Mouse (Mus musculus) heart, embryonic 15.5 days (tissue): ENCODE data around the gene Ccdc142. TPM values are rescaled to one million over a fixed set of nuclear protein-coding genes. Genes with fewer than 3 reads are reported as not detected.

Experiments
- ATAC-seq: fragments of 200-750 bp; cut with Nextera tagmentation; replicated peaks from 2 replicates; pipeline ENCODE4 v1.8.0; 2017; ENCODE audit warnings: low read depth, moderate TSS enrichment; ENCODE audit not compliant: insufficient number of reproducible peaks, insufficient read depth, low FRiP score
- H3K27ac ChIP-seq: fragments of 300-500 bp; sonication (generic); 2 replicates; pipeline ENCODE4 v1.5.1; 2015; ENCODE audit warnings: mild to moderate bottlenecking, inconsistent platforms
- H3K27me3 ChIP-seq: fragments of 300-500 bp; sonication (generic); 2 replicates; pipeline ENCODE4 v1.6.1; 2015; ENCODE audit warnings: inconsistent platforms
- H3K36me3 ChIP-seq: fragments of 300-500 bp; sonication (generic); 2 replicates; pipeline ENCODE4 v1.6.1; 2015; ENCODE audit warnings: mild to moderate bottlenecking, inconsistent platforms
- H3K4me1 ChIP-seq: fragments of 300-500 bp; sonication (generic); replicated peaks from 2 replicates; pipeline ENCODE4 v1.6.1; 2015; ENCODE audit warnings: inconsistent platforms
- H3K4me2 ChIP-seq: fragments of 300-500 bp; sonication (generic); 2 replicates; pipeline ENCODE4 v1.6.1; 2015; ENCODE audit warnings: inconsistent platforms, mild to moderate bottlenecking, moderate library complexity
- H3K4me3 ChIP-seq: fragments of 300-500 bp; sonication (generic); 2 replicates; pipeline ENCODE4 v1.5.1; 2015; ENCODE audit warnings: mild to moderate bottlenecking, inconsistent platforms
- H3K9ac ChIP-seq: fragments of 300-500 bp; sonication (generic); 2 replicates; pipeline ENCODE4 v1.6.1; 2015; ENCODE audit warnings: mild to moderate bottlenecking, inconsistent platforms
- H3K9me3 ChIP-seq: fragments of 300-500 bp; sonication (generic); replicated peaks from 2 replicates; pipeline ENCODE4 v1.6.1; 2016; ENCODE audit warnings: inconsistent platforms
- WGBS: fragments of 180-500 bp; shearing (Covaris S2); methylation state at CpG from one replicate; pipeline ENCODE4 v1.1.7; 2015; ENCODE audit warnings: mixed read lengths; 5-methylcytosine and 5-hydroxymethylcytosine counted together
- polyA plus RNA-seq: library from polyadenylated mRNA; unstranded; fragments of >200 nt; fragmentation: Nextera tagmentation; extraction: Ambion mirVana; gene quantifications from 2 replicates; pipeline ENCODE4 v1.2.1, GENCODE M21; 2015

Gene Ccdc142
- polyA plus RNA-seq, 1 experiment from 2014 or later = 2.4 TPM

- Histone ChIP-seq H3K4me2 (peak within 1 kb of the TSS; percentile 67), H3K9me3 (no peaks in the 10 kb centered on the region), H3K4me1 (peaks cover 20% of the 10 kb centered on the region), H3K27me3 (peaks cover 85% of the 10 kb centered on the region), H3K4me3 (peak within 1 kb of the TSS; percentile 45), H3K9ac (peak within 1 kb of the TSS; percentile 47; the same call in 1 of the 2 replicates), H3K27ac (no peak within 1 kb of the TSS), H3K36me3 (peaks cover 10% of the 10 kb centered on the region)
- 4% methylated on average over 42 of the region's 42 CpGs for WGBS
- ATAC-seq = no peak
Observed at GRCm38 (mm10) chr6:83086121-83087035, 15.0 kb upstream of the Ccdc142 start, which contains the start of gene Lbx2. TSS of gene Lbx2 (plus strand) at chr6:83086367.

- peak overlapping the region; percentile 67 for H3K4me2 ChIP-seq
- no peak for ATAC-seq
- H3K27ac ChIP-seq = no peak overlapping the region
- H3K9me3 ChIP-seq = no peaks in the 10 kb centered on the region
- H3K27me3 ChIP-seq = peaks cover 79% of the 10 kb centered on the region
- peak overlapping the region; percentile 47 for H3K9ac ChIP-seq
- peaks cover 20% of the 10 kb centered on the region for H3K4me1 ChIP-seq
- peak overlapping the region; percentile 45 for H3K4me3 ChIP-seq
- WGBS = 2% methylated on average over 47 of the region's 47 CpGs
- H3K36me3 ChIP-seq = peaks cover 2% of the 10 kb centered on the region
Observed at GRCm38 (mm10) chr6:83087205-83087925, 14.0 kb upstream of the Ccdc142 start.

- 14% methylated on average over 9 of the region's 9 CpGs for WGBS
- no peak overlapping the region for H3K9ac ChIP-seq
- peaks cover 20% of the 10 kb centered on the region for H3K4me1 ChIP-seq
- H3K4me3 ChIP-seq = peak overlapping the region; percentile 45
- no peak for ATAC-seq
- H3K4me2 ChIP-seq = peak overlapping the region; percentile 67
- no peaks in the 10 kb centered on the region for H3K9me3 ChIP-seq
- H3K27ac ChIP-seq = no peak overlapping the region
- no peaks in the 10 kb centered on the region for H3K36me3 ChIP-seq
- H3K27me3 ChIP-seq = peaks cover 79% of the 10 kb centered on the region
Observed at GRCm38 (mm10) chr6:83087926-83088260, 13.5 kb upstream of the Ccdc142 start.

- peaks cover 36% of the 10 kb centered on the region for H3K27me3 ChIP-seq
- peak overlapping the region; percentile 40; the same call in 1 of the 2 replicates for H3K27ac ChIP-seq
- no peak overlapping the region for H3K9ac ChIP-seq
- no peak overlapping the region for H3K4me3 ChIP-seq
- no peak overlapping the region for H3K4me2 ChIP-seq
- peak; percentile 43; the same call in 1 of the 2 replicates for ATAC-seq
- WGBS = 29% methylated on average over 6 of the region's 6 CpGs
- no peaks in the 10 kb centered on the region for H3K9me3 ChIP-seq
- no peaks in the 10 kb centered on the region for H3K36me3 ChIP-seq
- peaks cover 5% of the 10 kb centered on the region for H3K4me1 ChIP-seq
Observed at GRCm38 (mm10) chr6:83092416-83093127, 8.8 kb upstream of the Ccdc142 start.

GRCm38 (mm10) chr6:83095968-83096367 lies 5.4 kb upstream of the Ccdc142 start:
- no peak overlapping the region for H3K4me2 ChIP-seq
- no peak overlapping the region for H3K4me3 ChIP-seq
- WGBS = 37% methylated on average over 6 of the region's 6 CpGs
- H3K9ac ChIP-seq = no peak overlapping the region
- no peaks in the 10 kb centered on the region for H3K36me3 ChIP-seq
- no peaks in the 10 kb centered on the region for H3K9me3 ChIP-seq
- H3K4me1 ChIP-seq = no peaks in the 10 kb centered on the region
- H3K27me3 ChIP-seq = peaks cover 18% of the 10 kb centered on the region
- no peak overlapping the region for H3K27ac ChIP-seq
- no peak for ATAC-seq

GRCm38 (mm10) chr6:83098411-83098810 lies 3.0 kb upstream of the Ccdc142 start:
- peaks cover 14% of the 10 kb centered on the region for H3K4me1 ChIP-seq
- H3K27me3 ChIP-seq = peaks cover 11% of the 10 kb centered on the region
- no peak overlapping the region for H3K9ac ChIP-seq
- no peak overlapping the region for H3K27ac ChIP-seq
- ATAC-seq = no peak
- WGBS = 52% methylated on average over 2 of the region's 2 CpGs
- H3K36me3 ChIP-seq = no peaks in the 10 kb centered on the region
- H3K4me2 ChIP-seq = no peak overlapping the region
- H3K4me3 ChIP-seq = no peak overlapping the region
- no peaks in the 10 kb centered on the region for H3K9me3 ChIP-seq

- Histone ChIP-seq H3K36me3 (peaks cover 7% of the 10 kb centered on the region; the same call in 1 of the 2 replicates), H3K4me2 (peak overlapping the region; percentile 96), H3K27ac (peak overlapping the region; percentile 84), H3K9me3 (no peaks in the 10 kb centered on the region), H3K4me1 (peaks cover 16% of the 10 kb centered on the region), H3K4me3 (peak overlapping the region; percentile 84), H3K9ac (peak overlapping the region; percentile 79), H3K27me3 (peaks cover 11% of the 10 kb centered on the region)
- WGBS = under 1% methylated on average over 74 of the region's 74 CpGs
- ATAC-seq = peak; percentile 75
Observed at GRCm38 (mm10) chr6:83101688-83102556, 521 bp downstream of the Ccdc142 start.

GRCm38 (mm10) chr6:83103130-83103650 lies 1.8 kb downstream of the Ccdc142 start:
- no peak for ATAC-seq
- Histone ChIP-seq H3K36me3 (peaks cover 11% of the 10 kb centered on the region; the same call in 1 of the 2 replicates), H3K9me3 (no peaks in the 10 kb centered on the region), H3K4me1 (peaks cover 22% of the 10 kb centered on the region), H3K9ac (no peak overlapping the region; the same call in 1 of the 2 replicates), H3K27ac (no peak overlapping the region), H3K4me2 (peak overlapping the region; percentile 96; the same call in 1 of the 2 replicates), H3K27me3 (peaks cover 11% of the 10 kb centered on the region; the same call in 1 of the 2 replicates), H3K4me3 (peak overlapping the region; percentile 84; the same call in 1 of the 2 replicates)
- WGBS = 54% methylated on average over 11 of the region's 11 CpGs

- H3K4me1 ChIP-seq = peaks cover 27% of the 10 kb centered on the region
- H3K36me3 ChIP-seq = peaks cover 11% of the 10 kb centered on the region; the same call in 1 of the 2 replicates
- WGBS = 81% methylated on average over 4 of the region's 4 CpGs
- H3K4me3 ChIP-seq = no peak overlapping the region
- H3K27ac ChIP-seq = no peak overlapping the region
- H3K9ac ChIP-seq = no peak overlapping the region
- no peak overlapping the region for H3K4me2 ChIP-seq
- peaks cover 7% of the 10 kb centered on the region; the same call in 1 of the 2 replicates for H3K27me3 ChIP-seq
- H3K9me3 ChIP-seq = no peaks in the 10 kb centered on the region
- ATAC-seq = no peak
Observed at GRCm38 (mm10) chr6:83104158-83104557, 2.8 kb downstream of the Ccdc142 start.
